Mouse (Mus musculus): ENCODE results near the gene Wnk1. TPM values are rescaled to one million over a fixed set of nuclear protein-coding genes. Genes with fewer than 3 reads are reported as not detected.

The Wnk1 gene
- polyA plus RNA-seq, 1 experiment from 2014 or later: 112 TPM

DNA sequence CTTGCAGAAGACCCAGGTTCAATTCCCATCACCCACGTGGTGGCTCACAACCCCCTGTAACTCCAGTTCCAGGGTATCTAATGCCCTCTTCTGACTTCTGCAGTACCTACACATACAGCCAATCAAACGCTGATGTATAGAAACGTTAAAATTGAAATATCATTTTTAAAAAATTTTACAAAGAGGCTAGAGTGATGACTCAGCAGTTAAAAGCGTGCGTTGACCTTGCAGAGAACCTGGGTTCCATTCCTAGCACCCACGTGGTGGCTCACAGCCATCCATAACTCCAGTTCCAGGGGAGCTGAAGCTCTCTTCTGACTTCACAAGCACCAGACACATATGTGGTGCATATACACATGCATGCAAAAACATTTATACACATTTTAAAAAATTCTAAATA, 15.9 kb upstream of the Wnk1 start:
- 82% methylated on average over 6 of the region's 6 CpGs for WGBS (ENCODE audit: insufficient replicate concordance)
- H3K27ac ChIP-seq (ENCODE audit: low read depth, low read length): no peak overlapping the region
- no peaks in the 10 kb centered on the region for H3K4me1 ChIP-seq (ENCODE audit: control insufficient read depth, insufficient read depth, low read length)
- no peak overlapping the region for H3K9ac ChIP-seq (ENCODE audit: low read depth, low read length)
- H3K9me3 ChIP-seq (replicated peaks; ENCODE audit: control insufficient read depth, low read length): no peaks in the 10 kb centered on the region
- no peaks in the 10 kb centered on the region for H3K27me3 ChIP-seq (ENCODE audit: control insufficient read depth, insufficient read depth, low read length)
- H3K4me2 ChIP-seq: no peak overlapping the region
- H3K4me3 ChIP-seq (ENCODE audit: low read depth, low read length): no peak overlapping the region
- no peak for ATAC-seq (replicated peaks; ENCODE audit: insufficient number of reproducible peaks, low FRiP score, low TSS enrichment)
- H3K36me3 ChIP-seq (ENCODE audit: control insufficient read depth, insufficient read depth, low read length): no peaks in the 10 kb centered on the region

DNA sequence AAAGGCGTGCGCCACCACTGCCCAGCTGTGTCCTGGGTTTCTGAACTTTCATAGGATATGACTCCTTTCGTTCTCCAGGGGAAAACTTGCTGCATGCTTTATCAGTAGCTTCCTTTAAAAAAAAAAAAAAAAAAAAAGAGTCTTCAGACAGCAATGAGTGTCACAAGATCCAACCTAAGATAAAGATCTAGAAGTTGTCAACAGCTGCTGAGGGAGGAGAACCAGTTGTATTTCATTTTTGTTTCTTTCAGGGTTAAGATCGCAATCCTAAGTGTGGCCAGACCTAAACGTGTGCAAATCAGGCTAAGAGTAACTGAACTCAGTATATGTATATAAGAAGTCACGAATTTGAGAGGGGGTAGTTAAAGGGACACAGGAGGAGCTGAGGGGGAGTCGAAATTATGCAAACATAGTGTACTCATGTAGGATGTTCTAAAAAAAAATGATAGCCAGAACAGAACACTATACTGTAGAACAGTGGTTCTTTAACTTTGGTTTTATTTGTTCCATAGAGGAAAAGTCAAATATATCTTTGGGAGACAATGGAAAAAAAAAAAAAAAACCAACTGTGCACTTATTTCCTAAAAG, 9.3 kb upstream of the Wnk1 start:
- Histone ChIP-seq H3K9me3 (replicated peaks; ENCODE audit: control insufficient read depth, low read length) (no peaks in the 10 kb centered on the region), H3K36me3 (ENCODE audit: control insufficient read depth, insufficient read depth, low read length) (no peaks in the 10 kb centered on the region), H3K9ac (ENCODE audit: low read depth, low read length) (no peak overlapping the region), H3K4me1 (ENCODE audit: control insufficient read depth, insufficient read depth, low read length) (no peaks in the 10 kb centered on the region), H3K27ac (ENCODE audit: low read depth, low read length) (no peak overlapping the region), H3K4me3 (ENCODE audit: low read depth, low read length) (no peak overlapping the region), H3K27me3 (ENCODE audit: control insufficient read depth, insufficient read depth, low read length) (no peaks in the 10 kb centered on the region), H3K4me2 (no peak overlapping the region)
- ATAC-seq (replicated peaks; ENCODE audit: insufficient number of reproducible peaks, low FRiP score, low TSS enrichment): no peak
- WGBS (ENCODE audit: insufficient replicate concordance): 59% methylated on average over 7 of the region's 7 CpGs

DNA sequence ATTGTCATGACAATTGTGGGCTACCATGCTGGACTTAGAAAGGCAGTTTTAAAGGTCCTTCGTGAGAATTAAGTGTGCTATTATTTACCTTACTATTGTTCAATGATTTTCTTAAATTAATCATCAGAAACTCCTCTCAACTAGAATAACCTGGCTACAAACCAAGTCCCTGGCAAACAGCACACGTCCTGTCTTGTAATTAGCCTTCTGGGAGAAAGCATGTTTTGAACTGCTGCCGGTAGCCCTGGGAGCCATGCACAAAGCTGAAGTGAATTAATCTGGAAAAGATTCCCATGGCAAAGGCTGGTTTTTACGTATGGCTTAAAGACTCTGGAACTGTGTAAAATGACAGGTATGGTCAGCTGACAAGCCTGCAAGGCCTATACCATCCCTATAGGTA, 6.9 kb upstream of the Wnk1 start:
- no peaks in the 10 kb centered on the region for H3K4me1 ChIP-seq (ENCODE audit: control insufficient read depth, insufficient read depth, low read length)
- no peak overlapping the region for H3K4me3 ChIP-seq (ENCODE audit: low read depth, low read length)
- no peak overlapping the region for H3K27ac ChIP-seq (ENCODE audit: low read depth, low read length)
- H3K9ac ChIP-seq (ENCODE audit: low read depth, low read length): no peak overlapping the region
- H3K36me3 ChIP-seq (ENCODE audit: control insufficient read depth, insufficient read depth, low read length): no peaks in the 10 kb centered on the region
- H3K9me3 ChIP-seq (replicated peaks; ENCODE audit: control insufficient read depth, low read length): no peaks in the 10 kb centered on the region
- no peaks in the 10 kb centered on the region for H3K27me3 ChIP-seq (ENCODE audit: control insufficient read depth, insufficient read depth, low read length)
- 82% methylated on average over 4 of the region's 4 CpGs for WGBS (ENCODE audit: insufficient replicate concordance)
- no peak overlapping the region for H3K4me2 ChIP-seq
- no peak for ATAC-seq (replicated peaks; ENCODE audit: insufficient number of reproducible peaks, low FRiP score, low TSS enrichment)

GRCm38 (mm10) chr6:120042632-120043220, 4.3 kb upstream of the Wnk1 start:
- Histone ChIP-seq H3K36me3 (ENCODE audit: control insufficient read depth, insufficient read depth, low read length) (no peaks in the 10 kb centered on the region), H3K9ac (ENCODE audit: low read depth, low read length) (no peak overlapping the region), H3K4me2 (no peak overlapping the region), H3K27ac (ENCODE audit: low read depth, low read length) (no peak overlapping the region), H3K27me3 (ENCODE audit: control insufficient read depth, insufficient read depth, low read length) (no peaks in the 10 kb centered on the region), H3K9me3 (replicated peaks; ENCODE audit: control insufficient read depth, low read length) (no peaks in the 10 kb centered on the region), H3K4me1 (ENCODE audit: control insufficient read depth, insufficient read depth, low read length) (no peaks in the 10 kb centered on the region), H3K4me3 (ENCODE audit: low read depth, low read length) (no peak overlapping the region)
- 80% methylated on average over 1 of the region's 1 CpGs for WGBS (ENCODE audit: insufficient replicate concordance)
- ATAC-seq (replicated peaks; ENCODE audit: insufficient number of reproducible peaks, low FRiP score, low TSS enrichment): no peak

DNA sequence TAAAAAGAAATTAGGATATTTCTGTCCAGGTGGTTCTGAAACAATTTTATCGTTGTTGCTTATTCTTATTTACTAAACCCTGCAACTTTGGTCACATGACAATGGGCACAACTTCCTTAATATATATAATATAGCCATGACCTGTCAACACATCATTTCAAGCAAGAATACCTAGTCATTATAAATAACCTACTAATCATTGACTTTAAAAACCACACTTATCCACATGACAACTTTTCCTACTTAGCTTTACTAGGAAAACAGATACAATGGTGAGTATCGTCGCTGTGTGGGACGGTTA, 2.0 kb upstream of the Wnk1 start:
- H3K4me2 ChIP-seq: no peak overlapping the region
- H3K36me3 ChIP-seq (ENCODE audit: control insufficient read depth, insufficient read depth, low read length): no peaks in the 10 kb centered on the region
- H3K27me3 ChIP-seq (ENCODE audit: control insufficient read depth, insufficient read depth, low read length): no peaks in the 10 kb centered on the region
- H3K4me1 ChIP-seq (ENCODE audit: control insufficient read depth, insufficient read depth, low read length): peaks cover 4% of the 10 kb centered on the region; the same call in 1 of the 2 replicates
- H3K27ac ChIP-seq (ENCODE audit: low read depth, low read length): no peak overlapping the region
- H3K9me3 ChIP-seq (replicated peaks; ENCODE audit: control insufficient read depth, low read length): no peaks in the 10 kb centered on the region
- no peak overlapping the region for H3K4me3 ChIP-seq (ENCODE audit: low read depth, low read length)
- ATAC-seq (replicated peaks; ENCODE audit: insufficient number of reproducible peaks, low FRiP score, low TSS enrichment): no peak
- 89% methylated on average over 4 of the region's 4 CpGs for WGBS (ENCODE audit: insufficient replicate concordance)
- H3K9ac ChIP-seq (ENCODE audit: low read depth, low read length): no peak overlapping the region

DNA sequence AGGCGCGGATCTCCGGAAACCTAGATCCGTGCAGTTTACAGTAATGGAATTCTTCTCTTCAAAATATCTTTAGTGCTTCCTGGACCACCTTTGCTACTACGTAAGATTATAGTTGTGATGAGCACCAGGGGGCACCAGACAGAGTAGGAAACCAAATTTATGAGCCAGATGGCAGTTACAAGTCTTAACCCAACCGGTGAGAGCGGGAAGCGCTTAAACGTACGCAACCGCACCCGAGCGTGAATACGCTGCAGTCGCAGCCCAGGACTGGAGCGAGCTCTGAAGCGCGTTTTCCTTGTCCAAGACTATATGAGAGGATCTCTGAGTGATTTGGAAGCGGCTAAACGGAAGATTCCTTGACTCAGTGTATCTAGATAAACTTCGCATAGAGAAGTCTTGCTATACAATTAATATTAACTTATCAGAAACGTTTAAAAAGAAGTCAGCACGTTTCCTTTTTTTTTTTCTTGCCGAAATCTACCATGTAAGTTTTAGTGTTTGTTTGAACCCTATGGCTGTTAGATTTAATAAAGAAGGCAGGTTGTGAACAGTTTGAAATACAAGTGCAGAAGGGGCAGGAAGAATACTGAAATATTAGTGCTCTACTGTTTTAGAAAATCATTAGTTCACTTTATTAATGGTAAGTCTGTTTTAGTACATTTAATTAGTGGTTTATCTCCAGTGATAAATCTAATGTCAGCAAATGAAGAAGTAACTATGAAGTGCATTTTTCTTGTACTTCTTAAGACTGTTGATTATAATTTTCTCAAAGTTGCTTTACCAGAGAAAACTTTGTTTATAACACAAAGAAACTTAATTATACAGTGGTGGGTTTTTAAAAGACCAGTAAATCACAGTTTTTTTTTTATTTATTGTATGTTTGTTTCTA, 1.4 kb upstream of the Wnk1 start:
- H3K4me1 ChIP-seq (ENCODE audit: control insufficient read depth, insufficient read depth, low read length): peaks cover 4% of the 10 kb centered on the region; the same call in 1 of the 2 replicates
- H3K9ac ChIP-seq (ENCODE audit: low read depth, low read length): peak overlapping the region; percentile 73; the same call in 1 of the 2 replicates
- WGBS (ENCODE audit: insufficient replicate concordance): 2% methylated on average over 24 of the region's 24 CpGs
- peak overlapping the region; percentile 99 for H3K27ac ChIP-seq (ENCODE audit: low read depth, low read length)
- H3K9me3 ChIP-seq (replicated peaks; ENCODE audit: control insufficient read depth, low read length): no peaks in the 10 kb centered on the region
- H3K4me2 ChIP-seq: peak overlapping the region; percentile 84
- H3K4me3 ChIP-seq (ENCODE audit: low read depth, low read length): peak overlapping the region; percentile 97
- ATAC-seq (replicated peaks; ENCODE audit: insufficient number of reproducible peaks, low FRiP score, low TSS enrichment): no peak
- no peaks in the 10 kb centered on the region for H3K27me3 ChIP-seq (ENCODE audit: control insufficient read depth, insufficient read depth, low read length)
- H3K36me3 ChIP-seq (ENCODE audit: control insufficient read depth, insufficient read depth, low read length): no peaks in the 10 kb centered on the region

- no peaks in the 10 kb centered on the region for H3K27me3 ChIP-seq (ENCODE audit: control insufficient read depth, insufficient read depth, low read length)
- under 1% methylated on average over 9 of the region's 9 CpGs for WGBS (ENCODE audit: insufficient replicate concordance)
Measured at GRCm38 (mm10) chr6:120039256-120039563, 738 bp upstream of the Wnk1 start.

GRCm38 (mm10) chr6:120037636-120038365, 671 bp downstream of the Wnk1 start:
- ATAC-seq (replicated peaks; ENCODE audit: insufficient number of reproducible peaks, low FRiP score, low TSS enrichment): peak; percentile 82
- H3K4me2 ChIP-seq: peak overlapping the region; percentile 84
- 0% methylated on average over 77 of the region's 85 CpGs for WGBS (ENCODE audit: insufficient replicate concordance)

More at GRCm38 (mm10) chr6:120039256-120039563, 738 bp upstream of the Wnk1 start:
- peak overlapping the region; percentile 73 for H3K9ac ChIP-seq (ENCODE audit: low read depth, low read length)
- H3K9me3 ChIP-seq (replicated peaks; ENCODE audit: control insufficient read depth, low read length): no peaks in the 10 kb centered on the region
- H3K27ac ChIP-seq (ENCODE audit: low read depth, low read length): peak overlapping the region; percentile 99
- H3K4me1 ChIP-seq (ENCODE audit: control insufficient read depth, insufficient read depth, low read length): peaks cover 4% of the 10 kb centered on the region; the same call in 1 of the 2 replicates
- ATAC-seq (replicated peaks; ENCODE audit: insufficient number of reproducible peaks, low FRiP score, low TSS enrichment): no peak
- peak overlapping the region; percentile 97 for H3K4me3 ChIP-seq (ENCODE audit: low read depth, low read length)
- H3K36me3 ChIP-seq (ENCODE audit: control insufficient read depth, insufficient read depth, low read length): no peaks in the 10 kb centered on the region
- H3K4me2 ChIP-seq: peak overlapping the region; percentile 84

More at GRCm38 (mm10) chr6:120037636-120038365, 671 bp downstream of the Wnk1 start:
- H3K27ac ChIP-seq (ENCODE audit: low read depth, low read length): peak overlapping the region; percentile 99
- H3K9me3 ChIP-seq (replicated peaks; ENCODE audit: control insufficient read depth, low read length): no peaks in the 10 kb centered on the region
- H3K9ac ChIP-seq (ENCODE audit: low read depth, low read length): peak overlapping the region; percentile 95
- H3K27me3 ChIP-seq (ENCODE audit: control insufficient read depth, insufficient read depth, low read length): no peaks in the 10 kb centered on the region
- peak overlapping the region; percentile 97 for H3K4me3 ChIP-seq (ENCODE audit: low read depth, low read length)
- H3K4me1 ChIP-seq (ENCODE audit: control insufficient read depth, insufficient read depth, low read length): peaks cover 7% of the 10 kb centered on the region; the same call in 1 of the 2 replicates
- H3K36me3 ChIP-seq (ENCODE audit: control insufficient read depth, insufficient read depth, low read length): no peaks in the 10 kb centered on the region
